Mouse (Mus musculus): ENCODE results near the gene Unkl. TPM values are rescaled to one million over a fixed set of nuclear protein-coding genes. Genes with fewer than 3 reads are reported as not detected.

The Unkl gene
- 5.8 TPM in 2 replicates for polyA plus RNA-seq (2014; fragmentation: Nextera tagmentation; extraction: Ambion mirVana)

DNA sequence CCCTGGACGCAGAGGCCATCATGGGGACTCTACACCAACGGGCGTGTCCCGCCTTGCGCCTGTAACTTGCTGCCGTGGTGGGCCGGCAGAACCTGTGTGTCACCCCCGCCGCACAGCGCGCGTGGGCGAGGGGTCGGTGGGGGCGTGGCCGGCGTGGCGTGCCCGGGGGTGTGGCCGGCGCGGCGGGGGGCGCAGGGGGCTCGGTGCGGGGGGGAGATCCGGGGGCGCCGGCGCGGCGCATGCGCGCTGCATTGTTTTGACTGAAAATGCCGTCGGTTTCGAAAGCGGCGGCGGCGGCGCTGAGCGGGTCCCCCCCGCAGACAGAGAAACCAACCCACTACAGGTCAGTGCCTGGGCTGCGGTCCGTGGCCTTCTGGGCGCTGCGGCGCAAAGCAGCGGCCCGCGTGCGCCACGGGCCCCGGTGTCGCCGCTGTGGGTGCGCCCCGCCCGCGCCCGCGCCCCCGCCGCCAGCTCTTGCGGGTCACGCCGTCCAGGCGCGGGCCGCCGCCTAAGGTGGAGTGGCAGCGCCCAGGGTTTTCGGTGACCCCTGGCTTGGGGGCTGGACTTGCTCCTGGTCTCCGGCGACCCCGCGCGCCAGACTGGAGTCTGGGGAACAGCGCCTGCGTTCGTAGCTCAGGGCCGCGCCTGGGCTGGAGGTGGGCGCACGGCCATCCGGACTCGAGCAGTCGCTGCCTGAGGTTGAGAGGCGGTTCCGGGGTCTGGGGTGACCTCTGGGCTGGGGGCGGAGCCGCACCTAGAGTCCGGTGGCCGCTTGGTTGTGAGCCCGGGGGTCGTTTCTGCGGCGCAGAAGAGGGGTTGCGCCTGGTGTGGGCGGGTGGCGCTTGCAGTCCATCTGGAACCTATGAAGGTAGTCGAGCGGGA is at the start of gene Unkl:
Gene Unkl, plus strand, starts transcription at position 248 of the 882 bp plus-strand sequence.
- peak within 1 kb of the TSS; percentile 92 for H3K9ac ChIP-seq
- peak; percentile 49 for ATAC-seq (ENCODE audit: insufficient read depth)
- peaks cover 28% of the 10 kb centered on the region for H3K36me3 ChIP-seq (ENCODE audit: insufficient read depth)
- no peak for TF ChIP-seq CTCF (IDR thresholded peaks at IDR 0.05; ENCODE audit: low read depth)
- peak within 1 kb of the TSS; percentile 80 for H3K27ac ChIP-seq (ENCODE audit: low read depth)
- H3K27me3 ChIP-seq (ENCODE audit: insufficient read depth, low read length), result no peaks in the 10 kb centered on the region
- H3K4me3 ChIP-seq (ENCODE audit: low read depth, low read length), result peak within 1 kb of the TSS; percentile 95
- under 1% methylated on average over 99 of the region's 104 CpGs for WGBS
- DNase-seq, result peak; percentile 82
- H3K4me1 ChIP-seq (ENCODE audit: insufficient read depth), result peaks cover 4% of the 10 kb centered on the region; the same call in 1 of the 2 replicates
- peak within 1 kb of the TSS; percentile 73 for H3K4me2 ChIP-seq
- H3K9me3 ChIP-seq (ENCODE audit: low read depth, low read length), result no peaks in the 10 kb centered on the region

DNA sequence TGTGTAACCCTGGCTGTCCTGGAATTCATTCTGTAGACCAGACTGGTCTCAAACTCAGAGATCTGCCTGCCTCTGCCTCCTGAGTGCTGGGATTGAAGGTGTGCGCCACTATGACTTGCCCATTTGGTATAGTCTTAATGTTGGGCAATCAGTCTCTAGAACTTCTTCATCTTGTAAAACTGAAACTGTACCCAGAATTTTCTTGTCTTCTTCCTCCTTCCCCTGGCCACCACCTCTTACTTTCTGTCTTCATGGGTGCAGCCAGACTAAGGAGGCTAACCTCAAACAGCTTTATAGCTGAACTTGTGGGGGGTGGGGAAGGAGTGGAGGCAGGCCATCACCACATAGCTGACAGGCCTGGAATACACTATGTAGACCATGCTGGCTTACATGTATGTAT is 49.4 kb upstream of the Unkl start:
- H3K27ac ChIP-seq (ENCODE audit: low read depth), result no peak overlapping the region
- DNase-seq (no peak), ATAC-seq (ENCODE audit: insufficient read depth) (no peak)
- 82% methylated on average over 1 of the region's 1 CpGs for WGBS
- H3K4me1 ChIP-seq (ENCODE audit: insufficient read depth), result peaks cover 7% of the 10 kb centered on the region; the same call in 1 of the 2 replicates
- H3K36me3 ChIP-seq (ENCODE audit: insufficient read depth), result 0 out of 2 replicates have a peak, but pooled peaks cover 9% of the 10 kb centered on the region
- TF ChIP-seq CTCF (IDR thresholded peaks at IDR 0.05; ENCODE audit: low read depth), result no peak
- no peak overlapping the region for H3K4me2 ChIP-seq
- H3K9me3 ChIP-seq (ENCODE audit: low read depth, low read length), result no peaks in the 10 kb centered on the region
- H3K9ac ChIP-seq, result no peak overlapping the region
- no peaks in the 10 kb centered on the region for H3K27me3 ChIP-seq (ENCODE audit: insufficient read depth, low read length)
- no peak overlapping the region for H3K4me3 ChIP-seq (ENCODE audit: low read depth, low read length)

DNA sequence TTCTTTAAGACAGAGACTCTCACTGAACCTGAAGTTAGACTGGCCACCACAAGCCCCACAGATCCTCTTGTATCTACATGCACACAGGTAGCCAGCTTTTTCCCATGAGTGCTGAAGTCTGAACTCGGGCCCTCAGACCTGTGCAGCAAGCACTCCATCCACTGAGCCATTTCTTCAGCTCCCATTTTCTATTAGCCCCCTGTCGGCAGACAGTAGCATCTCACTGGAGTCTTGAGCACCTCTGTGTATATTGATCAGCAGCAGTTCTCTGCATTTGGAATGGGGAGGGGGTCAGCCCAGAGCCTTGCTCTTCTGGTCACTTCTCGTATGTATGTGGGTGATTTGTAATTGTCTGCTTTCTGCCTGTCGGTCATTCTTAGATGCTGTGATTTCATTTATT is 48.2 kb upstream of the Unkl start:
- 0 out of 2 replicates have a peak, but pooled peaks cover 12% of the 10 kb centered on the region for H3K36me3 ChIP-seq (ENCODE audit: insufficient read depth)
- no peaks in the 10 kb centered on the region for H3K4me1 ChIP-seq (ENCODE audit: insufficient read depth)
- DNase-seq, result peak; percentile 22
- WGBS, result 61% methylated on average over 4 of the region's 4 CpGs
- H3K9me3 ChIP-seq (ENCODE audit: low read depth, low read length), result no peaks in the 10 kb centered on the region
- no peak overlapping the region for H3K27ac ChIP-seq (ENCODE audit: low read depth)
- H3K27me3 ChIP-seq (ENCODE audit: insufficient read depth, low read length), result no peaks in the 10 kb centered on the region
- no peak overlapping the region for H3K4me3 ChIP-seq (ENCODE audit: low read depth, low read length)
- H3K4me2 ChIP-seq, result no peak overlapping the region
- H3K9ac ChIP-seq, result no peak overlapping the region
- peak; percentile 59 for TF ChIP-seq CTCF (IDR thresholded peaks at IDR 0.05; ENCODE audit: low read depth)
- ATAC-seq (ENCODE audit: insufficient read depth), result no peak

DNA sequence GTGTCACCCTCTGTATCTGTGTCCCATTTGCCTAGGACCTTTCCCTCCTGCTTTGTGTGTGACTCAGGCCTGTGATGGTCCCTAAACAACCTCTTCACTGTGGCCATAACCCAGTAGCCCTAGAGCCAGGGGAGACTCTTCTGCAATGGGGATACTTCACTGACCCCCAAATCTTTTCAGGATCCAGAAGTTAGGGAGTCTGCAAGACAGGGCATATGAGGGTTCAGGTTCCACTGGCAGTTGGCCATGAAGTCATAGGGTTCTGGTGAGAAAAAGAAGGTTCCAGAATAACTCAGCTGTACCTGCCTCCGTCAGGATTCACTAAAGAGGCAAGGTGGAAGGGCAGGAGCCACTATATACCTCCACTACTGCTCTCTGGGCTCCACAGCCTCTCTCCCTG is 26.0 kb upstream of the Unkl start, which contains the start of gene Ccdc154:
Gene Ccdc154, plus strand, starts transcription at position 301 of the 400 bp plus-strand sequence.
- WGBS, result 76% methylated on average over 1 of the region's 1 CpGs
- no peak for TF ChIP-seq CTCF (IDR thresholded peaks at IDR 0.05; ENCODE audit: low read depth)
- peaks cover 39% of the 10 kb centered on the region for H3K36me3 ChIP-seq (ENCODE audit: insufficient read depth)

DNA sequence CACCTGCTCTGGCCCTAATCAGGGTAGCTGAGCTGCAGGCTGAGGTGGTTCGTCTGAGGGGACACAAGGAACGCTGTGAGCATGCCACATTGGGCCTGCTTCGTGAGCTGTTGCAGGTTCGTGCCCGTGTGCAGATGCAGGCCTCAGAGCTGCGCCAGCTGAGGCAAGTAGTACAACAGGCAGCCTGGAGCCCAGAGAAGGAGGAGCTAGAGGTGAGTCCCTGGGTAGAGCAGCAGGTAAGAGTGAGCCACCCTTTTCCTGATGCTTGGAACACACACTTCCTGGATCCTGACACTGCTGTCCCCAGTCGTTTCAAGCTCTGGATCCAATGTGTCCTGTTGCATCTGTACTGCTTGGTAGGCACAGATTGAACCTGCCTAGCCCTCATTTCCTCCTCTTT is 24.8 kb upstream of the Unkl start:
- H3K36me3 ChIP-seq (ENCODE audit: insufficient read depth), result peaks cover 28% of the 10 kb centered on the region
- H3K27me3 ChIP-seq (ENCODE audit: insufficient read depth, low read length), result no peaks in the 10 kb centered on the region
- H3K9me3 ChIP-seq (ENCODE audit: low read depth, low read length), result no peaks in the 10 kb centered on the region
- TF ChIP-seq CTCF (IDR thresholded peaks at IDR 0.05; ENCODE audit: low read depth), result no peak
- DNase-seq (no peak), ATAC-seq (ENCODE audit: insufficient read depth) (no peak)
- no peak overlapping the region for H3K27ac ChIP-seq (ENCODE audit: low read depth)
- no peaks in the 10 kb centered on the region for H3K4me1 ChIP-seq (ENCODE audit: insufficient read depth)
- H3K4me2 ChIP-seq, result no peak overlapping the region
- H3K4me3 ChIP-seq (ENCODE audit: low read depth, low read length), result no peak overlapping the region
- no peak overlapping the region for H3K9ac ChIP-seq
- 72% methylated on average over 7 of the region's 7 CpGs for WGBS

More for the DNA sequence above, 26.0 kb upstream of the Unkl start, which contains the start of gene Ccdc154:
- no peak within 1 kb of the TSS for H3K4me3 ChIP-seq (ENCODE audit: low read depth, low read length)
- DNase-seq (no peak), ATAC-seq (ENCODE audit: insufficient read depth) (no peak)
- H3K9me3 ChIP-seq (ENCODE audit: low read depth, low read length), result no peaks in the 10 kb centered on the region
- H3K27me3 ChIP-seq (ENCODE audit: insufficient read depth, low read length), result no peaks in the 10 kb centered on the region
- H3K4me2 ChIP-seq, result no peak within 1 kb of the TSS
- no peaks in the 10 kb centered on the region for H3K4me1 ChIP-seq (ENCODE audit: insufficient read depth)
- H3K9ac ChIP-seq, result no peak within 1 kb of the TSS
- H3K27ac ChIP-seq (ENCODE audit: low read depth), result no peak within 1 kb of the TSS

DNA sequence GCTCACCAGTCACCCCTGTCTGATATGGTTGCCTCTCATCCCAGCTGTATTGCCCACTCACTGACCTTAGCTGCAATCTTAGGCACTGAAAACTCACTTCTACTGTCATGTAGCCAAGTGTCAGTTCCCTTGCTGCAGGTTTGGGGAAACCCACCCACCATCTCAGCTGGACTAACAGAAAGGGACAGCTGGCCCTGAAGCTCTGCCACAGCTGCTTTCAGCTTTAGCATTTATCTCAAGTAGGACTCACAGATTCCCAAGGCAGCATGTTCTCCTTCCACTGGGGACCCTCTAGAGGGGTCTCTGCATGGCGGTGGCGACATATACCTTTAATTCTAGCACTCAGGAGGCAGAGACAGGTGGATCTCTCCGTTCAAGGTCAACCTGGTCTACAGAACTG is 23.4 kb upstream of the Unkl start:
- no peaks in the 10 kb centered on the region for H3K27me3 ChIP-seq (ENCODE audit: insufficient read depth, low read length)
- H3K27ac ChIP-seq (ENCODE audit: low read depth), result no peak overlapping the region
- WGBS, result 83% methylated on average over 3 of the region's 3 CpGs
- no peak overlapping the region for H3K4me3 ChIP-seq (ENCODE audit: low read depth, low read length)
- no peak for DNase-seq
- H3K9ac ChIP-seq, result no peak overlapping the region
- peaks cover 20% of the 10 kb centered on the region for H3K36me3 ChIP-seq (ENCODE audit: insufficient read depth)
- H3K9me3 ChIP-seq (ENCODE audit: low read depth, low read length), result no peaks in the 10 kb centered on the region
- H3K4me2 ChIP-seq, result no peak overlapping the region
- TF ChIP-seq CTCF (IDR thresholded peaks at IDR 0.05; ENCODE audit: low read depth), result no peak
- ATAC-seq (ENCODE audit: insufficient read depth), result no peak
- H3K4me1 ChIP-seq (ENCODE audit: insufficient read depth), result no peaks in the 10 kb centered on the region

DNA sequence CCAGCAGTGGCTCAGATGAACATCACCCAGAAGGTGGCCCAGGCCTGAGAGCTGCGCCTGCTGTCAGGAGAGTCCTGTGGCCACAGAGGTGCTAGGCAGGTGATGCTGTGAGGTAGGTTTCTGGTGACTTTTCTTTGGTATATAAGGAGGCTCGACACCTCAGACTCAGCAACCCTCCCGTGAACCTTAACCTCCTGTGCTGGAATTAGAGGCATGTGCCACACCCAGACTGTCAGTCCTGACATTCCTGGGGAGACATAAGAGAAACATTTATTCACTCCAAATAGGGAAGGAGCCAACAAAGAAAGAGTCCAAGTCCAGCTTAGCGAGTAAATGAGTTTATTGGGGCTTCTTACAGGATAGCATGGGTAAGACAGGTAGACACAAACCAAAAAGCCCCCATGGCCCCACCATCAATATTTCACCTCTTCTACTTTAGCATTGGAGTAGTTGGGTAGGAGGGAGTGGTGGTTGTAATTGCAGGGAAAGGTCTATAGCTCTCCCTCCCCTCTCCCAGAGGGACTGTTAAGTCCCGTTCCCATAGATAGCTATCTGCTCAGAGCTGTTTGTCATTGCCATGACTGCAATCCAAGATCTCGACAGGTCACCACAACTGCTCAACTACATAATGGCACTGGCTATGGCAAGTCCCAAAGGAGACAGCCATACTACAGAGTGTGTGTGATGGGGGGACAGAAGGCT is 22.1 kb upstream of the Unkl start:
- TF ChIP-seq CTCF (IDR thresholded peaks at IDR 0.05; ENCODE audit: low read depth), result no peak
- Histone ChIP-seq H3K27ac (ENCODE audit: low read depth) (no peak overlapping the region), H3K36me3 (ENCODE audit: insufficient read depth) (0 out of 2 replicates have a peak, but pooled peaks cover 7% of the 10 kb centered on the region), H3K4me1 (ENCODE audit: insufficient read depth) (no peaks in the 10 kb centered on the region), H3K9ac (no peak overlapping the region), H3K4me2 (no peak overlapping the region), H3K4me3 (ENCODE audit: low read depth, low read length) (no peak overlapping the region), H3K9me3 (ENCODE audit: low read depth, low read length) (no peaks in the 10 kb centered on the region), H3K27me3 (ENCODE audit: insufficient read depth, low read length) (no peaks in the 10 kb centered on the region)
- WGBS, result 45% methylated on average over 6 of the region's 6 CpGs
- ATAC-seq (ENCODE audit: insufficient read depth) (no peak), DNase-seq (no peak)

Data from lung, embryonic 14.5 days (tissue).